Mouse (Mus musculus) effector memory CD4-positive, alpha-beta T cell, adult 7 months (primary cell): ENCODE results near the gene Erg. TPM values are rescaled to one million over a fixed set of nuclear protein-coding genes. Genes with fewer than 3 reads are reported as not detected.

ENCODE experiments used
- polyA plus RNA-seq: library from polyadenylated mRNA; unstranded; fragments of 100-300 nt; shearing (Covaris generic); gene quantifications from one replicate; pipeline ENCODE4 v1.2.1, GENCODE M21; 2017

Gene Erg
- 0.37 TPM for polyA plus RNA-seq

GRCm38 (mm10) chr16:95586311-95586602 is at the start of gene Erg:
Gene Erg (minus strand): TSS chr16:95586593.

Other genes with a start within 250 kb of the Erg start
- gene Ets2, start 115.5 kb upstream of the Erg start, polyA plus RNA-seq, result 11.6 TPM